Mouse (Mus musculus) heart, adult 2 months (tissue): Measurements from ENCODE around the gene Oprd1. TPM values are rescaled to one million over a fixed set of nuclear protein-coding genes. Genes with fewer than 3 reads are reported as not detected.

Source experiments
- DNase-seq, 2 experiments: peaks; one replicate each; pipeline ENCODE4 v3.0.0; 2021
- H3K27ac ChIP-seq: fragments of 200-600 bp; 2 replicates; pipeline ENCODE4 v1.8.1; 2022
- H3K27me3 ChIP-seq: fragments of 200-500 bp; 2 replicates; pipeline ENCODE4 v1.6.1; 2012; ENCODE audit warnings: mild to moderate bottlenecking, low read length, inconsistent platforms, mixed read lengths; ENCODE audit not compliant: control insufficient read depth, insufficient read depth
- H3K36me3 ChIP-seq: fragments of 200-500 bp; 2 replicates; pipeline ENCODE4 v1.6.1; 2012; ENCODE audit warnings: low read length, inconsistent platforms; ENCODE audit not compliant: control insufficient read depth, insufficient read depth
- H3K4me1 ChIP-seq: fragments of 200-500 bp; 2 replicates; pipeline ENCODE4 v1.6.1; 2011; ENCODE audit warnings: low read length; ENCODE audit not compliant: control insufficient read depth, insufficient read depth
- H3K4me3 ChIP-seq: fragments of 200-600 bp; 2 replicates; pipeline ENCODE4 v1.8.1; 2022
- H3K79me2 ChIP-seq: fragments of 200-500 bp; replicated peaks from 2 replicates; pipeline ENCODE4 v1.6.1; 2012; ENCODE audit warnings: mild to moderate bottlenecking, inconsistent platforms, low read length, moderate library complexity, mixed read lengths; ENCODE audit not compliant: control insufficient read depth, insufficient read depth
- H3K9ac ChIP-seq: fragments of 200-500 bp; 2 replicates; pipeline ENCODE4 v1.6.1; 2012; ENCODE audit warnings: low read depth, mild to moderate bottlenecking, control low read depth, inconsistent platforms, low read length, mixed read lengths
- CTCF ChIP-seq: fragments of 200-600 bp; IDR thresholded peaks from 2 replicates; pipeline ENCODE4 v1.8.1; 2022; ENCODE audit warnings: antibody characterized with exemption, mild to moderate bottlenecking, moderate library complexity
- EP300 ChIP-seq: fragments of 200-500 bp; IDR thresholded peaks from 2 replicates; pipeline ENCODE4 v1.6.1; 2011; ENCODE audit warnings: low read depth, low read length, control low read depth; ENCODE audit not compliant: insufficient read depth
- POLR2A ChIP-seq: fragments of 200-500 bp; IDR thresholded peaks from 2 replicates; pipeline ENCODE4 v1.6.1; 2011; ENCODE audit warnings: mild to moderate bottlenecking, low read depth, low read length, control low read depth; ENCODE audit not compliant: insufficient read depth
- WGBS: fragments of 180-500 bp; shearing (Covaris S2); methylation state at CpG from one replicate; pipeline ENCODE4 v1.1.7; 2018; 5-methylcytosine and 5-hydroxymethylcytosine counted together
- intact Hi-C: fragments of 180-260 bp; cut with DNase I; formaldehyde crosslinking; loops from one replicate; pipeline ENCODE4 v1.15.1; 2025
- polyA plus RNA-seq: library from polyadenylated mRNA; depleted of rRNA; stranded (reverse); fragments of >200 nt; gene quantifications from 2 replicates; pipeline ENCODE4 v1.2.3, GENCODE M21; 2012
- total RNA-seq, 2 experiments: library from RNA; stranded (reverse); gene quantifications; 2 replicates each; pipeline ENCODE4 v1.2.3; 2021

The Oprd1 gene
- total and polyA plus RNA-seq, 3 experiments = 0.20 to 0.43 (median 0.21) TPM

DNA sequence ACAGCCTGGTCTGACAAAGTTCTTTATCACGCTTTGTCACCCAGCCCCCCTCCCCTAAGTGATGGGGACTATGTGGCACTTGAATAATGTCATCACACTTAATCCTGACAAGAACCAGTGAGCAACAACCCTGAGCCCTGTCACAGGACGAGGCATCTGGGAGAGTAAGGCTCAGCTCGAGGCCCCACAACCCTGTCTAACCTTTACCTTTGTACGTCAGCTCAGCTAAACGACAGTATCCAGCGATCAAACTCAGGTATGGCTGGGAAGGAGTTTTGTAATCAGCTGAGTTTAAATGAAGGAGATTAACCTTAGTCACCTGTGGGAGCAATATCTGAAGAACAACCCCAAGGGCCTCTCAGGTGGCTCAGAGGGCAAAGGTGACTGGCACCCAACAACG lies 12.0 kb downstream of the Oprd1 start:
- H3K4me3 ChIP-seq = no peak overlapping the region
- no peak for TF ChIP-seq CTCF
- TF ChIP-seq POLR2A = no peak
- H3K79me2 ChIP-seq = no peaks in the 10 kb centered on the region
- H3K9ac ChIP-seq = no peak overlapping the region
- no peaks in the 10 kb centered on the region for H3K27me3 ChIP-seq
- no peaks in the 10 kb centered on the region for H3K36me3 ChIP-seq
- intact Hi-C loops = loop anchor here (2.0 kb wide), 1 partner anchor 23 kb away; no protein-coding TSS in a partner anchor
- 73% methylated on average over 7 of the region's 7 CpGs for WGBS
- no peak overlapping the region for H3K27ac ChIP-seq
- H3K4me1 ChIP-seq = peaks cover 2% of the 10 kb centered on the region; the same call in 1 of the 2 replicates
- DNase-seq = no peak

DNA sequence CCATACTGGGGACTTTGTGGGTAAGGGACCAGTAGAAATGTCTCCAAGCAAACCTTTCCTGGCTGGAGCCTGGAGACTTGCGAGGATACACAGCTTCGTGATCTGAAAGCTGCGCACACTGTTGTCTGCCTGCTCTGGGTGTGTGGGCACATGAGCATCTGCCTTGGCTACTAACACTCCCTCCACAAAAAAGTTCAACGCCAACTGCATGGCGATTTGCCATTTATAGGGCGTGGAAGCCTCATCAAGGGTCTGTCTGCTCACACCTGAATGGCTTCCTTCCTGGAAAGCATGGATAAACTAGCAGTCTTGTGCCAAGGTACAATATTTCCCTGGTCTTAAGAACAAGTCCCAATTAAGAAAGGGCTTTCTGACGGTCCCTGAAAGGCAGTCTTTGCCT lies 12.5 kb downstream of the Oprd1 start:
- peaks cover 2% of the 10 kb centered on the region; the same call in 1 of the 2 replicates for H3K4me1 ChIP-seq
- 86% methylated on average over 7 of the region's 7 CpGs for WGBS
- DNase-seq = no peak
- intact Hi-C loops = loop anchor here (2.0 kb wide), 1 partner anchor 23 kb away; no protein-coding TSS in a partner anchor
- H3K36me3 ChIP-seq = no peaks in the 10 kb centered on the region
- no peaks in the 10 kb centered on the region for H3K27me3 ChIP-seq
- no peaks in the 10 kb centered on the region for H3K79me2 ChIP-seq
- no peak overlapping the region for H3K4me3 ChIP-seq
- TF ChIP-seq EP300 (no peak), CTCF (no peak), POLR2A (no peak)
- H3K9ac ChIP-seq = no peak overlapping the region
- H3K27ac ChIP-seq = no peak overlapping the region

DNA sequence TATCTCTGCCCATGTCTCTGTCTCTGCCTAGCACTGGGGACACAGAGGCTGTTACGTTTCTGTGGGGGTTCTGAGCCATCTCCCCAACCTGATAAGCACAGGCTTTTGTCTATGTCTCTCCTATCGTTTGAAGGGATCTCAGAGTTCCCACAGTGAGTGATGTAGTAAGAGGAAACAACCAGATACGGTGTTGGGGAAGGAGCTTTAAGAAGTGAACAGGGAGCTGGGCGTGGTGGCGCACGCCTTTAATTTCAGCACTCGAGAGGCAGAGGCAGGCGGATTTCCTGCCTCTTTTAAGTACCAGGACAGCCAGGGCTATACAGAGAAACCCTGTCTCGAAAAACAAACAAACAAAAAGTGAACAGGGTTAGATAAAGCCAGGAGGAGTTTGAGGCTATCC lies 13.2 kb downstream of the Oprd1 start:
- Histone ChIP-seq H3K27me3 (no peaks in the 10 kb centered on the region), H3K4me3 (no peak overlapping the region), H3K4me1 (peaks cover 2% of the 10 kb centered on the region; the same call in 1 of the 2 replicates), H3K36me3 (no peaks in the 10 kb centered on the region), H3K27ac (no peak overlapping the region), H3K79me2 (no peaks in the 10 kb centered on the region), H3K9ac (no peak overlapping the region)
- TF ChIP-seq EP300 = no peak
- TF ChIP-seq CTCF = no peak
- no peak for TF ChIP-seq POLR2A
- WGBS = 71% methylated on average over 9 of the region's 9 CpGs
- no peak for DNase-seq
- intact Hi-C loops = no loop called here

DNA sequence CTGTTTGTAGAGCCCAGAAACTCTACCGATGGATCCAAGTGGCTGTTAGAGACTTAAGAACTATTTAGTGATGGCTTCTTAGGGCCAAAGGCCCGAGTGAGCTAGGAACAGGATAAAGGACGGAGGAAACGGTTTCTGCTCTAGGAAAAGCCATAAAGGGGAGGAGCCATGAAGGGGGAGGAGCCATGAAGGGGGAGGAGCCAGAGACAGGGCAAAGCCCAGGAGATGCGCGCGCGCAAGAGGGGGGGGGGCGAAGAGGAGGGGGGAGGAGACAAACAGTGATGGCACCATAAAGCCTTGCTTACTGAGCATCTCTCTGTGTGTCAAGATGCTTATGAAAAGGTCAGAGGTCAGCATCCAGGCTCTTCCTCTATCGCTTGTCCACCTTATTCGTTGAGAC lies 13.6 kb downstream of the Oprd1 start:
- Histone ChIP-seq H3K36me3 (no peaks in the 10 kb centered on the region), H3K27me3 (no peaks in the 10 kb centered on the region), H3K4me3 (no peak overlapping the region), H3K9ac (no peak overlapping the region), H3K27ac (no peak overlapping the region), H3K79me2 (no peaks in the 10 kb centered on the region), H3K4me1 (peaks cover 2% of the 10 kb centered on the region; the same call in 1 of the 2 replicates)
- intact Hi-C loops = no loop called here
- WGBS = 78% methylated on average over 11 of the region's 11 CpGs
- no peak for DNase-seq
- no peak for TF ChIP-seq CTCF
- no peak for TF ChIP-seq EP300
- no peak for TF ChIP-seq POLR2A

DNA sequence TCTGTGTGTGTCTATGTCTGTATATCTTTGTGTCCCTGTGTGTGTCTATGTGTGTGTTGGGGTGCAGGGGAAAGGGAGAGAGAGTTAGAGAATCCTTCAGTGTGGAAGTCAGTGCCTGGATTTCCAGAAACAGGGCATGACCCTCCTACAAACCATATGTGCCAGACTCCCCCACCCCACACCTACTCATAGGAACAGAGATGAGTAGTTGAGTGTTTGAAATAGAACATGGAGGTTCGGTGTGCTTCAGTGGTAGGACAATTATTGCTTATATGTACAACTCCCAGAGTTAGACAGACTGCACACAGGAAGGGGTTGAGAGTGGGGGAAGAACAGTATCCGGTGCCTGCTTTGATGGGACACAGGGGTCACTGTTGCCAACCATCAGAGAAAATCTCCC lies 14.2 kb downstream of the Oprd1 start:
- H3K9ac ChIP-seq = no peak overlapping the region
- peaks cover 2% of the 10 kb centered on the region; the same call in 1 of the 2 replicates for H3K4me1 ChIP-seq
- 73% methylated on average over 2 of the region's 2 CpGs for WGBS
- H3K79me2 ChIP-seq = no peaks in the 10 kb centered on the region
- intact Hi-C loops = no loop called here
- H3K27ac ChIP-seq = no peak overlapping the region
- no peak overlapping the region for H3K4me3 ChIP-seq
- no peak for DNase-seq
- H3K36me3 ChIP-seq = no peaks in the 10 kb centered on the region
- no peak for TF ChIP-seq POLR2A
- no peak for TF ChIP-seq CTCF
- no peak for TF ChIP-seq EP300
- no peaks in the 10 kb centered on the region for H3K27me3 ChIP-seq

DNA sequence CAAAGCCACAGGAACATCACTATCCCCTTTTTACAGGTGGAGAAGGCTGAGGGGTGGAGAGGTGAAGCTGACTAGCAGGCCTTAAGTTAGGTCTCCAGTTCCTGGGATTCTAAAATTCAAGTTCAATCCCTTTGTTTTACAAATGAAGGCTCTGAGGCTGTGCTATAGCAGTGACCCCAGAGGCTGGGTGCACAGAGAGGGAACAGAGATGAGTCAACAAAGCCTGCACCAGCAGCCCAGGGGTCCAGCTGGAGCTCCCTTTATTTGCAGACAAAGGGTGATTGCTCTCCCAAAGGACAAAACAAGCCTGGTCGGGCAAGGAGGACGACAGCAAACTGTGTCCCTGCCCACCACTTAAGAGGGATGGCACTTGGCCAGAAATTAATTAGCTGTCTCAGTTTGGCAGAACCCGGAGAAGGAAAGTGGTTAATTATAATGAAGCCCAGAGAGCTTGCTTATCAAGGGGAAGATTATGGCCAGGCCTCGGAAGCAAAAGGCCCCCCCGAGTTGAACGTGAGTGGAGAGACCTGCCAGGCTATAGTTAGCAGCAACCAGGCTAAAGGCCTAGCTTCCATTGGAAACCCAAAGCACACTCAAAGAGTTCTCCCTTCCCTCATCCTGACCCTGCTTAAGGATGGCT lies 15.2 kb downstream of the Oprd1 start:
- H3K27me3 ChIP-seq = no peaks in the 10 kb centered on the region
- intact Hi-C loops = no loop called here
- H3K36me3 ChIP-seq = no peaks in the 10 kb centered on the region
- H3K4me1 ChIP-seq = peaks cover 2% of the 10 kb centered on the region; the same call in 1 of the 2 replicates
- H3K9ac ChIP-seq = no peak overlapping the region
- DNase-seq = peak; percentile 24 to 64
- TF ChIP-seq POLR2A (no peak), CTCF (no peak), EP300 (no peak)
- H3K79me2 ChIP-seq = no peaks in the 10 kb centered on the region
- H3K4me3 ChIP-seq = no peak overlapping the region
- peak overlapping the region; percentile 21 for H3K27ac ChIP-seq
- WGBS = 11% methylated on average over 6 of the region's 6 CpGs

DNA sequence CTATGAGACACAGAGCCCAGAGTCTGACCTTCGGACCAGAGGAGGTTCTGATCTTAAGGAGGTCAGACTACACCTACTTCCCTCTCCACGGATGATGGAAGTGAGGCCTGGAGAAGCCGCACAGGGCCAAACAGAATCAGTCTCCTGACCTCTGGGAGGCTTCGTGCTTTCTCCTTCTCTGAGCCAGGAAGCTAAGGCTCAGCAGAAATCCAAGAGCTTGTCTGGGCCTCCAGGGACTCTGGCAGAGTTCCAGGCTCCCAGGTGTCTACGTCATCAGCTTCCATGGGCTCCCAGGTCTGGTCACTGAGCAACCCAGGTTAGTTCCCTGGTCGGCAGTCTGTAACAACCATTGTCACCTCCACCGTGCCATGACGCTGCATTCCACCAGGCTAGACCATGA lies 17.2 kb downstream of the Oprd1 start:
- no peak for DNase-seq
- H3K36me3 ChIP-seq = no peaks in the 10 kb centered on the region
- no peak overlapping the region for H3K4me3 ChIP-seq
- WGBS = 75% methylated on average over 8 of the region's 8 CpGs
- no peak overlapping the region for H3K9ac ChIP-seq
- no peak for TF ChIP-seq CTCF
- TF ChIP-seq EP300 = no peak
- no peak for TF ChIP-seq POLR2A
- H3K79me2 ChIP-seq = no peaks in the 10 kb centered on the region
- H3K27ac ChIP-seq = no peak overlapping the region
- intact Hi-C loops = no loop called here
- no peaks in the 10 kb centered on the region for H3K27me3 ChIP-seq
- H3K4me1 ChIP-seq = peaks cover 2% of the 10 kb centered on the region; the same call in 1 of the 2 replicates
